Mouse (Mus musculus): ENCODE data around the gene Brd4. TPM values are rescaled to one million over a fixed set of nuclear protein-coding genes. Genes with fewer than 3 reads are reported as not detected.
A peak's percentile ranks its signal among the peaks of the same experiment; 100 is the strongest.

Brd4 gene
- polyA plus RNA-seq, 1 experiment from 2014 or later: 20.2 TPM

GRCm38 (mm10) chr17:32320597-32321389 lies 36.3 kb upstream of the Brd4 start, which contains the start of gene Akap8:
Gene Akap8, minus strand, starts transcription at chr17:32321238.
- no peaks in the 10 kb centered on the region for H3K9me3 ChIP-seq (ENCODE audit: low read length)
- H3K27ac ChIP-seq (ENCODE audit: low read depth): peak within 1 kb of the TSS; percentile 93
- DNase-seq (peak; percentile 97), ATAC-seq (peak; percentile 96)
- no peaks in the 10 kb centered on the region for H3K27me3 ChIP-seq (ENCODE audit: insufficient read depth, low read length)
- H3K36me3 ChIP-seq (replicated peaks; ENCODE audit: insufficient read depth, low read length): peaks cover 29% of the 10 kb centered on the region
- peak within 1 kb of the TSS; percentile 91 for H3K9ac ChIP-seq (replicated peaks)
- peak within 1 kb of the TSS; percentile 96 for H3K4me2 ChIP-seq (ENCODE audit: low read depth, low read length)
- TF ChIP-seq CTCF (IDR thresholded peaks at IDR 0.05; ENCODE audit: low read depth): no peak
- TF ChIP-seq EP300 (IDR thresholded peaks at IDR 0.05; ENCODE audit: low read depth): peak; percentile 31; the same call in 1 of the 2 replicates
- WGBS (ENCODE audit: insufficient replicate concordance): under 1% methylated on average over 82 of the region's 83 CpGs
- H3K4me1 ChIP-seq (ENCODE audit: insufficient read depth): peaks cover 18% of the 10 kb centered on the region; the same call in 1 of the 2 replicates
- peak within 1 kb of the TSS; percentile 88 for H3K4me3 ChIP-seq (ENCODE audit: low read depth, low read length)

GRCm38 (mm10) chr17:32319950-32320349 lies 35.4 kb upstream of the Brd4 start:
- 0% methylated on average over 7 of the region's 7 CpGs for WGBS (ENCODE audit: insufficient replicate concordance)
- no peaks in the 10 kb centered on the region for H3K9me3 ChIP-seq (ENCODE audit: low read length)
- ATAC-seq (no peak), DNase-seq (no peak)
- H3K4me3 ChIP-seq (ENCODE audit: low read depth, low read length): peak overlapping the region; percentile 88
- H3K27me3 ChIP-seq (ENCODE audit: insufficient read depth, low read length): no peaks in the 10 kb centered on the region
- H3K27ac ChIP-seq (ENCODE audit: low read depth): peak overlapping the region; percentile 93
- peaks cover 36% of the 10 kb centered on the region for H3K36me3 ChIP-seq (replicated peaks; ENCODE audit: insufficient read depth, low read length)
- H3K9ac ChIP-seq (replicated peaks): peak overlapping the region; percentile 91
- TF ChIP-seq EP300 (IDR thresholded peaks at IDR 0.05; ENCODE audit: low read depth) (no peak), CTCF (IDR thresholded peaks at IDR 0.05; ENCODE audit: low read depth) (no peak)
- H3K4me2 ChIP-seq (ENCODE audit: low read depth, low read length): peak overlapping the region; percentile 96
- H3K4me1 ChIP-seq (ENCODE audit: insufficient read depth): peaks cover 18% of the 10 kb centered on the region; the same call in 1 of the 2 replicates

GRCm38 (mm10) chr17:32317708-32318107 lies 33.2 kb upstream of the Brd4 start:
- Histone ChIP-seq H3K9me3 (ENCODE audit: low read length) (no peaks in the 10 kb centered on the region), H3K4me2 (ENCODE audit: low read depth, low read length) (no peak overlapping the region), H3K36me3 (replicated peaks; ENCODE audit: insufficient read depth, low read length) (peaks cover 50% of the 10 kb centered on the region), H3K4me3 (ENCODE audit: low read depth, low read length) (no peak overlapping the region), H3K9ac (replicated peaks) (no peak overlapping the region), H3K4me1 (ENCODE audit: insufficient read depth) (peaks cover 18% of the 10 kb centered on the region; the same call in 1 of the 2 replicates), H3K27ac (ENCODE audit: low read depth) (no peak overlapping the region), H3K27me3 (ENCODE audit: insufficient read depth, low read length) (no peaks in the 10 kb centered on the region)
- no peak for ATAC-seq
- TF ChIP-seq EP300 (IDR thresholded peaks at IDR 0.05; ENCODE audit: low read depth): no peak
- TF ChIP-seq CTCF (IDR thresholded peaks at IDR 0.05; ENCODE audit: low read depth): no peak
- no peak for DNase-seq
- WGBS (ENCODE audit: insufficient replicate concordance): 84% methylated on average over 3 of the region's 3 CpGs

- no peaks in the 10 kb centered on the region for H3K9me3 ChIP-seq (ENCODE audit: low read length)
- peaks cover 16% of the 10 kb centered on the region; the same call in 1 of the 2 replicates for H3K4me1 ChIP-seq (ENCODE audit: insufficient read depth)
- DNase-seq: no peak
- no peak for ATAC-seq
- no peak overlapping the region for H3K4me2 ChIP-seq (ENCODE audit: low read depth, low read length)
- no peaks in the 10 kb centered on the region for H3K27me3 ChIP-seq (ENCODE audit: insufficient read depth, low read length)
- H3K36me3 ChIP-seq (replicated peaks; ENCODE audit: insufficient read depth, low read length): peaks cover 57% of the 10 kb centered on the region
- TF ChIP-seq EP300 (IDR thresholded peaks at IDR 0.05; ENCODE audit: low read depth): no peak
- no peak for TF ChIP-seq CTCF (IDR thresholded peaks at IDR 0.05; ENCODE audit: low read depth)
- no peak overlapping the region for H3K4me3 ChIP-seq (ENCODE audit: low read depth, low read length)
- H3K27ac ChIP-seq (ENCODE audit: low read depth): no peak overlapping the region
- 91% methylated on average over 8 of the region's 8 CpGs for WGBS (ENCODE audit: insufficient replicate concordance)
- H3K9ac ChIP-seq (replicated peaks): no peak overlapping the region
Measured at GRCm38 (mm10) chr17:32317032-32317431, 32.5 kb upstream of the Brd4 start.

- H3K27me3 ChIP-seq (ENCODE audit: insufficient read depth, low read length): no peaks in the 10 kb centered on the region
- TF ChIP-seq EP300 (IDR thresholded peaks at IDR 0.05; ENCODE audit: low read depth) (no peak), CTCF (IDR thresholded peaks at IDR 0.05; ENCODE audit: low read depth) (no peak)
- H3K27ac ChIP-seq (ENCODE audit: low read depth): no peak overlapping the region
- H3K36me3 ChIP-seq (replicated peaks; ENCODE audit: insufficient read depth, low read length): peaks cover 71% of the 10 kb centered on the region
- no peak for DNase-seq
- no peak overlapping the region for H3K9ac ChIP-seq (replicated peaks)
- H3K4me1 ChIP-seq (ENCODE audit: insufficient read depth): peaks cover 11% of the 10 kb centered on the region; the same call in 1 of the 2 replicates
- ATAC-seq: no peak
- no peak overlapping the region for H3K4me3 ChIP-seq (ENCODE audit: low read depth, low read length)
- no peaks in the 10 kb centered on the region for H3K9me3 ChIP-seq (ENCODE audit: low read length)
- no peak overlapping the region for H3K4me2 ChIP-seq (ENCODE audit: low read depth, low read length)
- 91% methylated on average over 5 of the region's 5 CpGs for WGBS (ENCODE audit: insufficient replicate concordance)
Measured at GRCm38 (mm10) chr17:32315560-32315959, 31.0 kb upstream of the Brd4 start.

GRCm38 (mm10) chr17:32313892-32314291 lies 29.4 kb upstream of the Brd4 start:
- Histone ChIP-seq H3K4me3 (ENCODE audit: low read depth, low read length) (no peak overlapping the region), H3K4me1 (ENCODE audit: insufficient read depth) (0 out of 2 replicates have a peak, but pooled peaks cover 1% of the 10 kb centered on the region), H3K36me3 (replicated peaks; ENCODE audit: insufficient read depth, low read length) (peaks cover 88% of the 10 kb centered on the region), H3K27ac (ENCODE audit: low read depth) (no peak overlapping the region), H3K9me3 (ENCODE audit: low read length) (no peaks in the 10 kb centered on the region), H3K4me2 (ENCODE audit: low read depth, low read length) (no peak overlapping the region), H3K27me3 (ENCODE audit: insufficient read depth, low read length) (no peaks in the 10 kb centered on the region), H3K9ac (replicated peaks) (no peak overlapping the region)
- WGBS (ENCODE audit: insufficient replicate concordance): 54% methylated on average over 5 of the region's 5 CpGs
- TF ChIP-seq EP300 (IDR thresholded peaks at IDR 0.05; ENCODE audit: low read depth): no peak
- TF ChIP-seq CTCF (IDR thresholded peaks at IDR 0.05; ENCODE audit: low read depth): no peak
- DNase-seq: no peak
- no peak for ATAC-seq

Measured in liver, postnatal 0 days (tissue).